Mouse (Mus musculus): ENCODE data around the gene Atp6v1fnb. TPM values are rescaled to one million over a fixed set of nuclear protein-coding genes. Genes with fewer than 3 reads are reported as not detected.

Gene Atp6v1fnb
- polyA plus RNA-seq, 1 experiment from 2014 or later, result not detected

DNA sequence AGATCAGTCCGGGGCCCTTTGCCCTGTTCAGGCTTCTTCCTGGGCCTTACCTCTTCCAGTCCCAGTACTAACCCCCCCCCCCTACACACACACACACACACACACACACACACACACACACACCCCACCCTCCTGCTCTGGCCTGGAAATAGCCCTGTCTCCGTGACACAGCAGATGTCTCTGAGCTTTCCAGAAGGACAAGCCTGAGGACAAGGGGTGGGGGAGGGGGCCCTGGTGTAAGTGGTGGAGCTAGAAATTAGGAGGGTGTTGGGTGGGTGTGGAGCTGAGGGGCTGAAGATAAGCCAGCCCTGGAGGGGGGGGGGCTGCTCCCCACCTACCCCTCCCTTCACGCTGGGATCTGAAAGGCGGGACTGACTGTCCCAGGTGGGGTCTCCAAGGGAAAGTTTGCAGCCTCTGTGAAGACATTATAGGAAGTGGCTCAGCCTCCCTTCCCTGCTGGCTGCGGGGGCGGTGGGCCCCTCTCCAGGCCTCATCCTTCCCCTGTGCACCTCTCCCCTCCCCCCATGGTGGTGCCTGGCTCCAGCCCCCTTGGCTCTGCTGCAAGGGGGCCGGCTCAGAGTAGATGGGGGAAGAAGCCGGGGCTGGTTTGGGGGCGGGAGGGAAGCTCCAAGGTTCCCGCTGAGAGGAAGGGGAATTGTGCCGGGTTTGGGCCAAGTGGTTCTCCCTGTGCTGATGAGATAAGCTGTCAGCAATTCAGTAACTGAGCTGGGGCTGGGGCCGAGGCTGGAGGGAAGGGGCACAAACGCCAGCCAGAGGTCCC, 36.1 kb upstream of the Atp6v1fnb start:
- peaks cover 3% of the 10 kb centered on the region; the same call in 1 of the 2 replicates for H3K27me3 ChIP-seq
- H3K4me1 ChIP-seq, result peaks cover 50% of the 10 kb centered on the region
- H3K27ac ChIP-seq (replicated peaks), result peak overlapping the region; percentile 91
- WGBS, result 5% methylated on average over 13 of the region's 13 CpGs
- no peaks in the 10 kb centered on the region for H3K9me3 ChIP-seq (replicated peaks)
- peak overlapping the region; percentile 82 for H3K4me2 ChIP-seq (replicated peaks)
- peaks cover 16% of the 10 kb centered on the region for H3K36me3 ChIP-seq
- no peak overlapping the region; the same call in 1 of the 2 replicates for H3K9ac ChIP-seq
- H3K4me3 ChIP-seq (replicated peaks), result peak overlapping the region; percentile 64
- peak; percentile 74 for ATAC-seq (ENCODE audit: insufficient number of reproducible peaks, low FRiP score, low TSS enrichment, low read depth)

DNA sequence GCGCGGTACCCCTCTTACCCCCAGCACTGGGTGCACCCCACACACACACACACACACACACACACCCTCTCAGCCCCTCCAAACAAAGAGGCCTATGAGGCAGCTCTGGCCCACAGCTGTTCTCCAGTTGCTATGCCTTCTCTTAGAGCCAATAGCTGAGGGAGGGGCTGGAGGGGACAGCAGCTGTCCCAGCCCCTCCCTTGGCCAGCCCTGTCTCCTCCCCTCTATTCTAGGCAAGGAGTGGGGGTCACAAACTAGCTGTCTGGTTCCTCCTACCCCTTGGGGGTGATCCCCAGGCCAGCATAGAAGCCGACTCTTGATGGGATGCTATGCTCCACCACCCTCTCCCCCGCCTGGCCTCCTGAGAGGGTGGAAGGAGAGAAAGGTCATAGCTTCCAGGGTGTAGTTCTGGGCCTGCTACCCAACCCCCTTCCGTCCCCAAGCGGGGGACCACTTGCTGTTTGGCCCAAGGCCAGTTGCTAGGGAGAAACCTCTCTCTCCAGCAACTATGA, 35.2 kb upstream of the Atp6v1fnb start:
- peaks cover 3% of the 10 kb centered on the region; the same call in 1 of the 2 replicates for H3K27me3 ChIP-seq
- no peaks in the 10 kb centered on the region for H3K9me3 ChIP-seq (replicated peaks)
- peak overlapping the region; percentile 91 for H3K27ac ChIP-seq (replicated peaks)
- H3K4me1 ChIP-seq, result peaks cover 46% of the 10 kb centered on the region
- no peak overlapping the region; the same call in none of the 2 replicates for H3K9ac ChIP-seq
- H3K4me3 ChIP-seq (replicated peaks), result peak overlapping the region; percentile 64
- ATAC-seq (ENCODE audit: insufficient number of reproducible peaks, low FRiP score, low TSS enrichment, low read depth), result peak; percentile 73
- peak overlapping the region; percentile 82 for H3K4me2 ChIP-seq (replicated peaks)
- 27% methylated on average over 6 of the region's 6 CpGs for WGBS
- peaks cover 25% of the 10 kb centered on the region for H3K36me3 ChIP-seq

DNA sequence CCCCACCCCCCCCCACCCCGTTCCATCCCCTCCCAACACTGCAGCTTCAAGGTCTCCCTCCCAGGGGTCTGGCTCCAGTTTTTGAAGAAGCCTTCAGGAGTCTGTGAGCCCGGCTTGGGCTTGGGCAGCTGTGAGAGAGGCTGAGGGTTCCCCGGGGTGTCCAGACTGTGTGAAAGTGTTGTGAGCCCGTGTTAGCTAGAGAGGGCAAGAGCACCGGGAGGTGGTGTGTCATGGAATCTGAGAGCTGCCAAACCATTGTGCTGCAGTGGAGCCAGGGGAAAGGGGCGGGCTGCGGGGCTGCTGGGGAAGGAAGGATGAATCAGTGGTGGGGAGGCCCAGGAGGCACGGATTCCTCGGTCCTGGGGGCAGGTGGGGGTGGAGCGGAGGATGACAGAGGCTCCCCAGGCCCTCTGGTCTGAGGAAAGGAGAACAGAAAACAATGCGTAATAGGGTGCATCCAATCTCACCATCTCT, 34.7 kb upstream of the Atp6v1fnb start:
- 5% methylated on average over 11 of the region's 11 CpGs for WGBS
- peaks cover 30% of the 10 kb centered on the region for H3K36me3 ChIP-seq
- H3K4me3 ChIP-seq (replicated peaks), result peak overlapping the region; percentile 64
- no peaks in the 10 kb centered on the region for H3K9me3 ChIP-seq (replicated peaks)
- peaks cover 3% of the 10 kb centered on the region; the same call in 1 of the 2 replicates for H3K27me3 ChIP-seq
- peak overlapping the region; percentile 82 for H3K4me2 ChIP-seq (replicated peaks)
- H3K4me1 ChIP-seq, result peaks cover 43% of the 10 kb centered on the region
- 0 out of 2 replicates have a peak overlapping the region, but pooled peaks have one; percentile 12 for H3K9ac ChIP-seq
- ATAC-seq (ENCODE audit: insufficient number of reproducible peaks, low FRiP score, low TSS enrichment, low read depth), result no peak
- H3K27ac ChIP-seq (replicated peaks), result peak overlapping the region; percentile 91

DNA sequence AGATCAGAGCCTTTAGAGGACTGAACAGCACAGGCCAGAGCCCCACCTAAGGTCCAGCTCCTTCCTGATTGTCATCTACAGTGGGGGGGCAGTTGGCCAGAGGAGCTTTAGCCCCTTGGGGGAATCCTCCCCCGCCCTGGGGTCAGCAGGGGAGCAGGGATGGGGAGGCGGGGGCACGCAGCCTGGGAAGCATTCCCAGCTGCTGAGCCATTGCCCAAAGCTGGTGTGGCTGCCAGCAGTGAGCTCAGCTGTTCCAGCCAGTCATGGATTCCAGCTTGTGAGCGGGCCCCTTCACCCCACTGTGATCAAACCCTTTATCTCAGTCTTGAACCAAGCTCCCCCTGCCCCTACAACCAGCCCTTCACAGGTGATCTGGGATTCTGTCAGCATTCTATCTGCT, 32.0 kb upstream of the Atp6v1fnb start:
- peaks cover 56% of the 10 kb centered on the region for H3K36me3 ChIP-seq
- no peak overlapping the region for H3K4me3 ChIP-seq (replicated peaks)
- no peak overlapping the region for H3K9ac ChIP-seq
- H3K9me3 ChIP-seq (replicated peaks), result no peaks in the 10 kb centered on the region
- H3K4me2 ChIP-seq (replicated peaks), result no peak overlapping the region
- 0 out of 2 replicates have a peak, but pooled peaks cover 3% of the 10 kb centered on the region for H3K27me3 ChIP-seq
- H3K4me1 ChIP-seq, result peaks cover 24% of the 10 kb centered on the region
- H3K27ac ChIP-seq (replicated peaks), result no peak overlapping the region
- no peak for ATAC-seq (ENCODE audit: insufficient number of reproducible peaks, low FRiP score, low TSS enrichment, low read depth)
- WGBS, result 66% methylated on average over 4 of the region's 4 CpGs

DNA sequence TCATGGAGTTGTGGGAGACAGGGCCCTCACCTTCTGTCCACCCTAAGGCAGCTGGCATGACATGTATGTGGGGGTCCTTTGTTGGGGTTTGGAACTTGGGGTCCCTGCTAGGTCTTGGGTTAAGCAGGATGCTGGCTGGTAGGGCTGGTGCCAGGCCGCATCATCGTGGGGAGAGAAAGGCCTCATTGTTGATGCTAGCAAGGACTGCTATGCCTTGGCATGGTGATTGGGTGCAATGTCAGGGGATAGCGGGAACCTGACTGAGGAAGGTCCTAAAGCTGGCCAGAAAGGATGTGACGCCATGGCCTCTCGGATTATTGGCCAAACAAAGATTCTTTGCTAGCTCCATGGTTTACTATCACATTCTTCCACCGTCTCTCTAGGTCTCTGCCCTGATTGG, 31.4 kb upstream of the Atp6v1fnb start:
- no peak for ATAC-seq (ENCODE audit: insufficient number of reproducible peaks, low FRiP score, low TSS enrichment, low read depth)
- Histone ChIP-seq H3K36me3 (peaks cover 59% of the 10 kb centered on the region), H3K9me3 (replicated peaks) (no peaks in the 10 kb centered on the region), H3K27me3 (0 out of 2 replicates have a peak, but pooled peaks cover 3% of the 10 kb centered on the region), H3K27ac (replicated peaks) (no peak overlapping the region), H3K4me1 (peaks cover 24% of the 10 kb centered on the region), H3K9ac (no peak overlapping the region), H3K4me2 (replicated peaks) (no peak overlapping the region), H3K4me3 (replicated peaks) (no peak overlapping the region)
- 89% methylated on average over 6 of the region's 6 CpGs for WGBS

DNA sequence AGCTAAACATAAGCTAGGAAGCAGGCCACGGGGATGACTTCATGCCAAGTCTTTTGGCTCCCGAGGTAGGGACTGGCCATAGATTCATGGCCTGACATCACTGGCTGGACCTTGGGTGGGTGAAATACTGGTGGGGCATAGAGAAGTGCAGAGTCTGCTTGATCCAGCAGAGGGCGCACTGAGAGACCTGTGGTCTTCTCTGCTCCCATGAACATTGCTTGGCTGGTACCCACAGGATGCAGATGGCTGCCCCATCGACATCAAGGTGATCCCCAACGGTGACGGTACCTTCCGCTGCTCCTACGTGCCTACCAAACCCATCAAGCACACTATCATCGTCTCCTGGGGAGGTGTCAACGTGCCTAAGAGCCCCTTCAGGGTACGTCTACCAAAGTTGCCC, 26.5 kb upstream of the Atp6v1fnb start:
- H3K9ac ChIP-seq, result no peak overlapping the region
- H3K36me3 ChIP-seq, result peaks cover 94% of the 10 kb centered on the region
- H3K4me3 ChIP-seq (replicated peaks), result no peak overlapping the region
- no peak for ATAC-seq (ENCODE audit: insufficient number of reproducible peaks, low FRiP score, low TSS enrichment, low read depth)
- H3K4me2 ChIP-seq (replicated peaks), result no peak overlapping the region
- H3K4me1 ChIP-seq, result no peaks in the 10 kb centered on the region
- H3K9me3 ChIP-seq (replicated peaks), result no peaks in the 10 kb centered on the region
- no peaks in the 10 kb centered on the region for H3K27me3 ChIP-seq
- no peak overlapping the region for H3K27ac ChIP-seq (replicated peaks)
- 70% methylated on average over 11 of the region's 11 CpGs for WGBS

DNA sequence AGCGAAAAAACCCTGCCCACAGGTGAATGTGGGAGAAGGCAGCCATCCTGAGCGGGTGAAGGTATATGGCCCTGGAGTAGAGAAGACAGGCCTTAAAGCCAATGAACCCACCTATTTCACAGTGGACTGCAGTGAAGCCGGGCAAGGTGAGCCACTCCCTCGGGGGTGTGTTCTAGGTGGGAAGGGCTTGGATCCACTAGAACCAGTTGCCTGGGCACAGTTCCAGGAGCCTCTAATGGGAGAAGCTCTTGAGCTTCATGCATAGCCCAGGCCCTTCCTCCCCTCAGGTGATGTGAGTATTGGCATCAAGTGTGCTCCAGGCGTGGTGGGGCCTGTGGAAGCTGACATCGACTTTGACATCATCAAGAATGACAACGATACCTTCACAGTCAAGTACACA, 25.9 kb upstream of the Atp6v1fnb start:
- H3K4me3 ChIP-seq (replicated peaks), result no peak overlapping the region
- peaks cover 93% of the 10 kb centered on the region for H3K36me3 ChIP-seq
- no peak overlapping the region for H3K9ac ChIP-seq
- no peaks in the 10 kb centered on the region for H3K27me3 ChIP-seq
- H3K27ac ChIP-seq (replicated peaks), result no peak overlapping the region
- no peak overlapping the region for H3K4me2 ChIP-seq (replicated peaks)
- 90% methylated on average over 7 of the region's 7 CpGs for WGBS
- no peak for ATAC-seq (ENCODE audit: insufficient number of reproducible peaks, low FRiP score, low TSS enrichment, low read depth)
- H3K4me1 ChIP-seq, result no peaks in the 10 kb centered on the region
- no peaks in the 10 kb centered on the region for H3K9me3 ChIP-seq (replicated peaks)

DNA sequence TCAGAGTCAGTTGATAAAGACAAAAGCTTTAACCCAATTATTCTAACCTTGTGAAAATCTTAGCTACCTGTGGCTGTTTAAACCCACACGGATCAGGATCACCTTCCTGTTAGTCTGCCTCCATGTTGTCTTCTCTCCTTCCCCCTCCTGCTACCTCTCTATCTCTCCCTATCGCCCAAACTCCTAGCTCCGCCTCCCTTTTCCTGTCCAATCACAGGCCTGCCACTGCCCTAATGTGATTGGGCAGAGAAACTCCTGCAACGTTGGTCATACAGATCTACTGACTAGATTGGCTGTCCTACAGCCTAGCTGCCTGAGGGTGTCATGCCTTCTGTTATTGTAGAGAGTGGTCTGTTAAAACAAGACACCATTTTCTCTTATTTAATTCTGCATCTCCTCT, 21.4 kb upstream of the Atp6v1fnb start:
- Histone ChIP-seq H3K36me3 (peaks cover 91% of the 10 kb centered on the region), H3K4me2 (replicated peaks) (no peak overlapping the region), H3K4me1 (no peaks in the 10 kb centered on the region), H3K4me3 (replicated peaks) (no peak overlapping the region), H3K9ac (no peak overlapping the region), H3K27ac (replicated peaks) (no peak overlapping the region), H3K9me3 (replicated peaks) (no peaks in the 10 kb centered on the region), H3K27me3 (no peaks in the 10 kb centered on the region)
- WGBS, result 32% methylated on average over 4 of the region's 4 CpGs
- no peak for ATAC-seq (ENCODE audit: insufficient number of reproducible peaks, low FRiP score, low TSS enrichment, low read depth)

DNA sequence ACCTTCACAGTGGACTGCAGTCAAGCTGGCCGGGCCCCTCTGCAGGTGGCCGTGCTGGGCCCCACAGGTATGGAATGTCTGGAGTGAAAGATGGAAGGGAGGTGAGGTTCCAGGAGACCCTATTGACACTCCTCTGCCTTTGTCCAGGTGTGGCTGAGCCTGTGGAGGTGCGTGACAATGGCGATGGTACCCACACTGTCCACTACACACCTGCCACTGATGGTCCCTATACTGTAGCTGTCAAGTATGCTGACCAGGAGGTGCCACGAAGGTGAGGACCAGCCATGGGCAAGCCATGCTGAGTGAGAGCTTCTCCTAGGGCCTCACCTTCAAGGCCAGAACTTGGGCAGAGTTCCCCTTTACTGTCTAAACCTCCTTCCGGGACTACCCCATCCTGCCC, 20.6 kb upstream of the Atp6v1fnb start:
- no peak for ATAC-seq (ENCODE audit: insufficient number of reproducible peaks, low FRiP score, low TSS enrichment, low read depth)
- Histone ChIP-seq H3K4me1 (no peaks in the 10 kb centered on the region), H3K4me2 (replicated peaks) (no peak overlapping the region), H3K4me3 (replicated peaks) (no peak overlapping the region), H3K36me3 (peaks cover 87% of the 10 kb centered on the region), H3K9ac (no peak overlapping the region), H3K27me3 (no peaks in the 10 kb centered on the region), H3K9me3 (replicated peaks) (no peaks in the 10 kb centered on the region), H3K27ac (replicated peaks) (no peak overlapping the region)
- 95% methylated on average over 6 of the region's 6 CpGs for WGBS

DNA sequence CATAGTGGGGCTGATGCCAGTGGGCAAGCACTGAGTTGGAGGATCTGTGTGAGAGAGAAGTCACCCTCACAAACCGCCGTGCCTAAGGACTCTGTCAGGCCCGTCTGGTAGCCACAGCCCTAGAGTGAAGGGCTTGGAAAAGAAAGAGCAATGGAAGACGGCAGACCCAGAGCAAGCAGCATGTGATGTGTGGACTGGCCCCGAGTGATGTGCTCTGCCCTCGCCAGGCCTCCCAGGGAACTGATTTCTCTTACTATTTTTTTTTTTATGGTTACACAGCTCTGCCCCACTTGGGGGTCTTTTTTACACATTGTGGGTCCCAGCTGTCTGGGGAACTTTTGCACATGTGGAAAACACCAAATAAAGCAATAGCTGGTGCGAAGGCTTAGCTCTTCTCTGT, 9.7 kb upstream of the Atp6v1fnb start:
- no peak overlapping the region for H3K9ac ChIP-seq
- no peak for ATAC-seq (ENCODE audit: insufficient number of reproducible peaks, low FRiP score, low TSS enrichment, low read depth)
- no peaks in the 10 kb centered on the region for H3K27me3 ChIP-seq
- WGBS, result 60% methylated on average over 7 of the region's 7 CpGs
- H3K4me3 ChIP-seq (replicated peaks), result no peak overlapping the region
- H3K27ac ChIP-seq (replicated peaks), result no peak overlapping the region
- H3K36me3 ChIP-seq, result peaks cover 46% of the 10 kb centered on the region
- no peaks in the 10 kb centered on the region for H3K4me1 ChIP-seq
- H3K9me3 ChIP-seq (replicated peaks), result no peaks in the 10 kb centered on the region
- no peak overlapping the region for H3K4me2 ChIP-seq (replicated peaks)

DNA sequence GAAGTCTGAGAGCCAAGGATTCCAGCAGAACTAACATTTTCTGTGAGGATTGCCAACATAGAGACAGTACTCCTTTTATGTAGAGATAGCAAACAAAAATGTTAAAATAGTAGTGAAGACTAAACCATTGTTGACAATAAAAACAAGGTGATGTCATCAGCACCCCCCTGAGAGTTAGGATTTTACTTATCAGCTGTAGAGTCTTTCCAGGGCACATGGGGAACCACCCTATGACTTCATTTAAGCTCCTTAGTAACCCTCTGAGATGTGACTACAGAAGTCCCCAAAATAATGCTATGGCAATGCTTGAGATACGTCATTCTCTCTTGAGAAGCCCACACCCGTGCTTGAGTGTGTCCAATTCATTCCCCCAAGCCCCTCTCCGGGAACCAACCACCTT, 7.8 kb upstream of the Atp6v1fnb start:
- ATAC-seq (ENCODE audit: insufficient number of reproducible peaks, low FRiP score, low TSS enrichment, low read depth), result no peak
- Histone ChIP-seq H3K36me3 (peaks cover 27% of the 10 kb centered on the region), H3K4me2 (replicated peaks) (no peak overlapping the region), H3K27me3 (no peaks in the 10 kb centered on the region), H3K27ac (replicated peaks) (no peak overlapping the region), H3K4me3 (replicated peaks) (no peak overlapping the region), H3K4me1 (peaks cover 4% of the 10 kb centered on the region), H3K9ac (no peak overlapping the region), H3K9me3 (replicated peaks) (no peaks in the 10 kb centered on the region)
- 80% methylated on average over 3 of the region's 3 CpGs for WGBS

Measured in embryonic facial prominence, embryonic 15.5 days (tissue).